Mouse (Mus musculus) kidney, embryonic 16.5 days (tissue): Measurements from ENCODE around the gene Fam206a. TPM values are rescaled to one million over a fixed set of nuclear protein-coding genes. Genes with fewer than 3 reads are reported as not detected.

Source experiments
- ATAC-seq: fragments of 200-750 bp; cut with Nextera tagmentation; 2 replicates; pipeline ENCODE4 v1.8.0; 2017; ENCODE audit warnings: moderate TSS enrichment; ENCODE audit not compliant: low FRiP score, low TSS enrichment
- H3K27ac ChIP-seq: fragments of 300-500 bp; sonication (generic); 2 replicates; pipeline ENCODE4 v1.5.1; 2014; ENCODE audit warnings: low read length
- H3K27me3 ChIP-seq: fragments of 300-500 bp; sonication (generic); 2 replicates; pipeline ENCODE4 v1.6.1; 2014; ENCODE audit warnings: low read length, control low read depth, mixed read lengths; ENCODE audit not compliant: insufficient read depth
- H3K36me3 ChIP-seq: fragments of 300-500 bp; sonication (generic); 2 replicates; pipeline ENCODE4 v1.6.1; 2014; ENCODE audit warnings: low read length, control low read depth, mixed read lengths; ENCODE audit not compliant: insufficient read depth
- H3K4me1 ChIP-seq: fragments of 300-500 bp; sonication (generic); 2 replicates; pipeline ENCODE4 v1.6.1; 2014; ENCODE audit warnings: low read length, control low read depth, mixed read lengths; ENCODE audit not compliant: insufficient read depth
- H3K4me2 ChIP-seq: fragments of 300-500 bp; sonication (generic); replicated peaks from 2 replicates; pipeline ENCODE4 v1.6.1; 2014; ENCODE audit warnings: low read depth, low read length
- H3K4me3 ChIP-seq: fragments of 300-500 bp; sonication (generic); 2 replicates; pipeline ENCODE4 v1.5.1; 2014; ENCODE audit warnings: mild to moderate bottlenecking, low read length
- H3K9ac ChIP-seq: fragments of 300-500 bp; sonication (generic); replicated peaks from 2 replicates; pipeline ENCODE4 v1.6.1; 2014; ENCODE audit warnings: low read length
- H3K9me3 ChIP-seq: fragments of 300-500 bp; sonication (generic); 2 replicates; pipeline ENCODE4 v1.6.1; 2016; ENCODE audit warnings: low read length, control low read depth
- WGBS: fragments of 180-500 bp; shearing (Covaris S2); extraction: QIAGEN DNeasy Blood & Tissue Kit; methylation state at CpG from one replicate; pipeline ENCODE4 v1.1.7; 2014; 5-methylcytosine and 5-hydroxymethylcytosine counted together
- polyA plus RNA-seq: library from polyadenylated mRNA; unstranded; fragments of >200 nt; fragmentation: Nextera tagmentation; extraction: Ambion mirVana; gene quantifications from 2 replicates; pipeline ENCODE4 v1.2.1, GENCODE M21; 2015

Fam206a gene
- polyA plus RNA-seq = 17.9 and 20.6 TPM in 2 replicates

DNA sequence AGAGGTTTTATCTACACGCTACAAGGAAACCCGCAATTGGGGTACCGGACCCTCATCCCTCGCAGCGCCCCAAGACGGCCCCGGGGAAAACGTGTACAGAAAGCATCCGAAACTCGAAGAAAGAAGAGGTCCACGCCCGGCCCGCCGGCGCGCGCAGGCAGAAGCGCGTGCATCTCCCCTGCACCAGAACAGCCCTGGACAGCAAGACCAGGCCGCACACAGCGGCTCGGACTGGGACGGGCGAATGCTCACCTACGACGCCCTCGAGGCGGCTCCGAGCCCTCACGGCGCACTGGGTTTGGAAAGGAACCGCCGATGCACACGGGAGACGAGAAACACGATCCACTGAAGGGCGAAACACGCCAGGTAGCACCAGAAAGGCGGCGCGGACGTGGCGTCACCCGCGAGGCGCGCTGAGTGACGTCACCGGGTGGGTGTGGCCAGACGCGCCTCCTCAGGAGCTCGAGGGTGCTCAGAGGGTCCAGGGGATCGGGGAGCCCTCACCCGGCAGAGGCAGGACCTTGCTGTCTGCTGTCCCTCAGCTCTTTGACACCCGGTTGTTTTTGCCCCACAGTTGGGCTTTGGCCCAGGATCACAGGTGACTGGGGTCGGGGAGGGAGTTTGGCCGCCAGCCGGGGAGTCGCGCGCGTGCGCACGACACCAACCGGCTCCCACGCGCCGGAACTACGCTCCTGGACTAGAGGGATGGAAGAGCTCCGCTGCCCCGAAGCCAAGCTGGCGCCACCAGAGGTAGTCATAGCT, at the start of gene Fam206a, which contains the start of gene Elp1:
Fam206a (plus strand) TSS at position 439 of the 762 bp plus-strand sequence.
Elp1 (minus strand) TSS at position 425 of the 762 bp plus-strand sequence.
- Histone ChIP-seq H3K27ac (peak within 1 kb of the TSS; percentile 87), H3K4me3 (peak within 1 kb of the TSS; percentile 98), H3K9me3 (no peaks in the 10 kb centered on the region), H3K4me1 (peaks cover 24% of the 10 kb centered on the region), H3K4me2 (peak within 1 kb of the TSS; percentile 72), H3K9ac (peak within 1 kb of the TSS; percentile 95), H3K27me3 (no peaks in the 10 kb centered on the region), H3K36me3 (peaks cover 36% of the 10 kb centered on the region)
- peak; percentile 98 for ATAC-seq
- under 1% methylated on average over 72 of the region's 72 CpGs for WGBS

DNA sequence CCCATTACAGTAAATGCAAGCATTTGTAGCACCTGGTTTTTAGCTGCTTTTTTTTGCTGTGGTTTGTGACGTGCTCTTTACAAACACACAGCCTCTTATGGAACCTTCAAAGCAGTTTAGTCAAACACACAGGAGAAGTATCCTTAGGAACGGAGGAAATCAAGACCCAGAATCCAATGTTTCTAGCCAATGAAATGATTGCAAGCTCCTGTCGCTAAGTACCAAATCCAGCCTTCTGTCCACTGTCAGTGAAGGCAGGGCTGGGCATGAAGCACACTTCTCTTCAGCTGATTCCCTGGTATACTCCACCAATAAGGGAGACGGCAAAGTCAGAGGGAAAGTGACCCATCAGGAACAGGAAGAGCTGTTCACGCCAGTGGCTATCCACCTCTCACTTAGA, 46.1 kb upstream of the Fam206a start:
- H3K4me3 ChIP-seq = no peak overlapping the region
- H3K4me1 ChIP-seq = no peaks in the 10 kb centered on the region
- ATAC-seq = no peak
- peaks cover 85% of the 10 kb centered on the region for H3K36me3 ChIP-seq
- no peak overlapping the region for H3K9ac ChIP-seq
- 95% methylated on average over 5 of the region's 5 CpGs for WGBS
- no peak overlapping the region for H3K4me2 ChIP-seq
- no peak overlapping the region for H3K27ac ChIP-seq
- no peaks in the 10 kb centered on the region for H3K9me3 ChIP-seq
- no peaks in the 10 kb centered on the region for H3K27me3 ChIP-seq

DNA sequence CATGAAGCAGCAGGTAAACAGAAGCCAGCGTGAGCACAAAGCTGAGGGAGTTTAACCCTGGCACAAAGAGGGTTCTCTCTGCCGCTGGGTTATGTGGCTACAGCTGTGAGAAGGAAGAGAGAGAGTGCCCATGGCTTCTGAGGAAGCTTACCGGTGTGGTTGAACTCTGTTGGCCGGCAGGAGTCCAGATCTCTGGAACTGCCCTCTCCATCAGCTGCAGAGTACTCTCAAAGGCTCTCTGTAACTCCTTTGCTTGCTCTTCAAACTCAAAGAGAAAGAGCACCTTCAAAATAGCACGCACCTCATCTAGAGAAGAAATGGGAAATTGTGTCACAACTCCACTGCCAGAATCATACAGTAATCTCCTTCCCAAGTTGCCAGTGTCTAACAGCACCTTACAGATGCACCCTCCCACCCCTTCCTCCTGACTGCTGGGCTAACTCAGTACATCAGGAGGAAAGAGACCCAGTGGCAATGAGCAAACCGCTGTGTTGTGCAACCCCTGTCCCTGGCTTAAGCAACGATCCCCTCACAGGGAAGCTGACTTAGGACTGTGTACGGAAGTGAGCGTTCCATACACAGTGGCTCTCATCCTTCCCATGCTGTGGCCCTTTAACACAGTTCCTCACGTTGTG, 45.1 kb upstream of the Fam206a start:
- no peaks in the 10 kb centered on the region for H3K9me3 ChIP-seq
- H3K27ac ChIP-seq = no peak overlapping the region
- no peaks in the 10 kb centered on the region for H3K4me1 ChIP-seq
- no peak overlapping the region for H3K4me3 ChIP-seq
- H3K9ac ChIP-seq = no peak overlapping the region
- H3K36me3 ChIP-seq = peaks cover 84% of the 10 kb centered on the region
- WGBS = 91% methylated on average over 10 of the region's 10 CpGs
- no peak for ATAC-seq
- H3K27me3 ChIP-seq = no peaks in the 10 kb centered on the region
- no peak overlapping the region for H3K4me2 ChIP-seq

DNA sequence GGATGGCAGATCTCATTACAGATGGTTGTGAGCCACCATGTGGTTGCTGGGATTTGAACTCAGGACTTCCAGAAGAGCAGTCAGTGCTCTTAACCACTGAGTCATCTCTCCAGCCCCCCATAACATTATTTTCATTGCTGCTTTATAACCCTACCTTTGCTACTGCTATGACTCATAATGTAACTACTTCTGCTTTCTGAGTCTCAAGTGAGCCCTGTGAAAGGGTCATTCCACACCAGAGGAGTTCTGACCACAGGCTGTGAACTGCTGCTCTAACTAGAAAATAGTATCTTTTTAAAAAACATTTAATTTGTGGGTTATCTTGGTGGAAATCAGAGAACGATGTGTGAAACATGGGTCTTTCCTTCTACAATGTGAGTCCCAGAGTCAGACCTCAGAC, 44.5 kb upstream of the Fam206a start:
- ATAC-seq = no peak
- Histone ChIP-seq H3K4me1 (no peaks in the 10 kb centered on the region), H3K27ac (no peak overlapping the region), H3K9ac (no peak overlapping the region), H3K4me3 (no peak overlapping the region), H3K36me3 (peaks cover 86% of the 10 kb centered on the region), H3K27me3 (no peaks in the 10 kb centered on the region), H3K9me3 (no peaks in the 10 kb centered on the region), H3K4me2 (no peak overlapping the region)
- WGBS = 93% methylated on average over 1 of the region's 1 CpGs

DNA sequence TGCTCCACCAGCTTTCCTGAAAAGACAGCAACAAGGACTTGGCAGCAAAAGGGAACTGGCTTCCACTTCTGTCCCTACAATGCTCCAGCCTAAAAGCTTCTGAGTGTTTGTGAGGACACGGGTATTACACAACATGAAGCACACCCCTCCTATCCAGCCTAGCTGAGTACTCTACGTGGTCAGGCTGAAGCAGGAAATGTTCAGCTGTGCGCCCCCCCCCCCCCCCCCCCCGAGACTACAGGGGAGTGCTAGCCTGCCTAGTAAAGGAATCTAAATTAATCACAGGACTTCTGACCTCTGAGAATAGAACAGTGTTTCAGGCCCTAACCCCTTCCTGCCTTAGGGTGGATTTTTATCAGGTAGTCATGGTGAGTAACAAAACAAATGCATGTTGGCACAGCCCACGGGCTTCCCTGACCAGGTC, 34.3 kb upstream of the Fam206a start:
- no peaks in the 10 kb centered on the region for H3K27me3 ChIP-seq
- no peak overlapping the region for H3K4me3 ChIP-seq
- ATAC-seq = no peak
- H3K4me1 ChIP-seq = no peaks in the 10 kb centered on the region
- no peak overlapping the region for H3K9ac ChIP-seq
- no peaks in the 10 kb centered on the region for H3K9me3 ChIP-seq
- H3K27ac ChIP-seq = no peak overlapping the region
- H3K36me3 ChIP-seq = peaks cover 79% of the 10 kb centered on the region
- no peak overlapping the region for H3K4me2 ChIP-seq
- 75% methylated on average over 5 of the region's 5 CpGs for WGBS

DNA sequence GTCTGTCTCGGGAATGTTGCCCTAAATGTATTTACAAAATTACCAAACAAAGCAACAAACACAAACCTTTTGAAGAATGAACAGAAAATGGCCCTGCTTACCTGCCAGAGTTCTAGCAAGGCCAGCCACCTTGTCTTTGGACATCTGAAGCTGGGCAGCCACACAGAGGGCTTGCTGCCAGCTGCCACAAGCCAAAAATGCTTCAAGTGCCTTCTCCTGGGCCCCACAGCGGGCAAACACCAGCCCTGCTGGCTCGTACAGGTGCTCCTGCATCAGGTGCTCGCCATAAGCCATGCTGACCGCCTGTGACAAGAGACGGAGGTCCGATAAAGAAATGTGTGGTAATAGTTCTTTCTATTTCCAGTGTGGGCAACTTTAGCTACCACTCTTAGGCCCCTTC, 33.2 kb upstream of the Fam206a start:
- ATAC-seq = no peak
- no peaks in the 10 kb centered on the region for H3K4me1 ChIP-seq
- WGBS = 93% methylated on average over 7 of the region's 7 CpGs

DNA sequence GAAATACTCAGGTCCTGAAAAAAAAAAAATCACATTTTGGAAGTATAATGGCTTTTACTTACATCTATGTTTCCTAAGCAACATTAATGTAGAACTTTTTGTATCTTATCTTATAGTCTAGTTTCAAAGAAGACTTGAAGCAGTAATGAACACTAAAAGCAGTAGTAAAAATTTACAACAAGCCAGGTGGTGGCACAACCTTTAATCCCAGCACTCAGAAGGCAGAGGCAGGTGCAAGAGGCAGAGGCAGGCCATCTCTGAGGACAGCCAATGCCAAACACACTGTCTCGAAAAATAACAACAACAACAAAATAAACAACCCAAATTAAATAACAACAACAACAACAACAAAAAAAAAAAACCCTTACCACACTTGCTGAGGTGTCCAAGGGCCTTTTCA, 31.1 kb upstream of the Fam206a start:
- Histone ChIP-seq H3K9me3 (no peaks in the 10 kb centered on the region), H3K36me3 (peaks cover 86% of the 10 kb centered on the region), H3K4me3 (no peak overlapping the region), H3K27me3 (no peaks in the 10 kb centered on the region), H3K9ac (no peak overlapping the region), H3K27ac (no peak overlapping the region), H3K4me1 (no peaks in the 10 kb centered on the region), H3K4me2 (no peak overlapping the region)
- ATAC-seq = no peak
- 72% methylated on average over 1 of the region's 1 CpGs for WGBS

More for the DNA sequence above, 33.2 kb upstream of the Fam206a start:
- Histone ChIP-seq H3K9ac (no peak overlapping the region), H3K4me2 (no peak overlapping the region), H3K27ac (no peak overlapping the region), H3K27me3 (no peaks in the 10 kb centered on the region), H3K36me3 (peaks cover 88% of the 10 kb centered on the region), H3K9me3 (no peaks in the 10 kb centered on the region), H3K4me3 (no peak overlapping the region)

DNA sequence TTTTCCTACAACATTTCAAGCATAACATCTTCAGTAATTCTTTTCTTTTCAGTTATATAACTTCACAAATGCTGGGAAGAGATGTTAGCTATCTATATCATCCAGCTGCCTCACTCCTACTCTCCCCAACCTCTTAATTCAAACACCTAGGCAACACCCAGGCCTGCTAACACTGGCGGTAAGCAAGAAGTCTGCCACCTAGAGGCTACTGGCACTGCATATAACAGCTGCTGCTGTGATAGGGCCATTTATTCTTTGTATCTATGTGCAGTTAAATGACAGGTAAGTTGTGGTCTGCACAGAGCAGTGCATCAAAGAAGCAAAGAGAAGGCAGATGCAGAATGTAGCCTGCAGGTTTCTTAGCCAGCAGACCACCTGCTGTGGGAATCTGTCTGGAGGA, 10.8 kb upstream of the Fam206a start:
- Histone ChIP-seq H3K9me3 (no peaks in the 10 kb centered on the region), H3K4me3 (no peak overlapping the region), H3K4me1 (no peaks in the 10 kb centered on the region), H3K27ac (no peak overlapping the region), H3K4me2 (no peak overlapping the region), H3K9ac (no peak overlapping the region), H3K27me3 (no peaks in the 10 kb centered on the region), H3K36me3 (peaks cover 78% of the 10 kb centered on the region)
- 42% methylated on average over 1 of the region's 1 CpGs for WGBS
- ATAC-seq = no peak

DNA sequence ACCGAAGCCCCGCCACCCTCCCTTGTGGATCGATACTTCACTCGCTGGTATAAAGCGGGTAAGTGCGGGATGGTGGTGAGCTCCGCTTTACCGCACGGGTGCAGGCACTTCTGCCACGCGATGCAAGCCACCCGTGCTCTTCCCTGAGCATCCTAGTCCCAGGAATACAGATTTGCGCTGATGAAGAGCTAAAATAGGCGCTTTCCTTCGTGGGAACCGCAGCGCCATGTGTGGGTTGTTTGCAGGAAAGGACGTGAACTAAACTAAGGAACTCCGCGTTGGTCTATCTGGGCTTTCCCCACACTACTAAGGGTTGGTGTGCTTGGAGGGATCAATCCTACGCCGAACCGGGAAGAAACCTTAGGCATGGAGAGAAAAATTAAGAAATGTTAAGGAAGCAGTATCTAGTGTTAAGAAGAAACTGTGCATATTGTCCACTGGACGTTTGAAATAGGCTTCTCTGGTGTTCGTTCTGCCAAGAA, 565 bp downstream of the Fam206a start:
- H3K4me2 ChIP-seq = peak overlapping the region; percentile 72
- H3K4me3 ChIP-seq = peak overlapping the region; percentile 98
- no peaks in the 10 kb centered on the region for H3K9me3 ChIP-seq
- peaks cover 24% of the 10 kb centered on the region for H3K4me1 ChIP-seq
- H3K27me3 ChIP-seq = no peaks in the 10 kb centered on the region
- peak; percentile 32; the same call in 1 of the 2 replicates for ATAC-seq
- peak overlapping the region; percentile 95 for H3K9ac ChIP-seq
- H3K27ac ChIP-seq = peak overlapping the region; percentile 87
- H3K36me3 ChIP-seq = peaks cover 32% of the 10 kb centered on the region
- WGBS = 1% methylated on average over 25 of the region's 25 CpGs

DNA sequence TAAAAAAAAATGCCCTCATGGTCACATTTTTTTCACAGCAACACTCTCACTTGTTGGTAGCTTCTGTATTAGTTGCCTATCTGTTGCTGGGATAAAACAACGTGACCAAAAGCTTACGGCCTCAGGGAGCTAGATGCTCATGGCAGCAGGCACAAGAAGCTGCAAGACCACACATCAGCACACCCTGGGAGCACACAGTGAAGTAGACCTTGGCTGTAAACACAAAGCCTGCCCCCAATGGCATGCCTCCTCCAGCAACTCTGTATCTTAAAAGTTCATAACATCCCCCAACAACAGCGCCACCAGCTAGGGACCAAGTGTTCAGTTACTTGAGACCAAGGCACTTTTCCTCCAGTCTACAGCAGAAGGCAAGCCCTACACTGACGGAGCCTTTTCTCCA, 6.9 kb downstream of the Fam206a start:
- Histone ChIP-seq H3K27me3 (no peaks in the 10 kb centered on the region), H3K27ac (no peak overlapping the region), H3K9me3 (no peaks in the 10 kb centered on the region), H3K4me3 (no peak overlapping the region), H3K9ac (no peak overlapping the region), H3K4me1 (no peaks in the 10 kb centered on the region), H3K4me2 (no peak overlapping the region), H3K36me3 (peaks cover 21% of the 10 kb centered on the region)
- WGBS = 83% methylated on average over 4 of the region's 4 CpGs
- ATAC-seq = no peak
